Mouse (Mus musculus) heart, adult 8-10 months (tissue): ENCODE measurements around the gene Etv6. TPM values are rescaled to one million over a fixed set of nuclear protein-coding genes. Genes with fewer than 3 reads are reported as not detected.

Experiments used
- DNase-seq: peaks from one replicate; pipeline ENCODE4 v3.0.0; 2022; ENCODE audit warnings: low spot score
- total RNA-seq, 4 experiments: library from RNA; stranded (reverse); gene quantifications; 2 replicates each; pipeline ENCODE4 v1.2.4; 2022

Etv6 gene
- total RNA-seq, 4 experiments from 2014 or later, result 7.9 to 13.5 (median 11.0) TPM

- no peak for DNase-seq
Observed at GRCm38 (mm10) chr6:134248720-134249119, 213.2 kb downstream of the Etv6 start.

- no peak for DNase-seq
Observed at GRCm38 (mm10) chr6:134250764-134251163, 215.3 kb downstream of the Etv6 start.

GRCm38 (mm10) chr6:134251364-134251763 lies 215.9 kb downstream of the Etv6 start:
- DNase-seq, result no peak

- DNase-seq, result no peak
Observed at GRCm38 (mm10) chr6:134252081-134252755, 216.7 kb downstream of the Etv6 start.

- no peak for DNase-seq
Observed at GRCm38 (mm10) chr6:134256369-134256768, 220.9 kb downstream of the Etv6 start.

GRCm38 (mm10) chr6:134259913-134260312 lies 224.4 kb downstream of the Etv6 start:
- DNase-seq, result no peak

- peak; percentile 35 for DNase-seq
Observed at GRCm38 (mm10) chr6:134261904-134262303, 226.4 kb downstream of the Etv6 start.

GRCm38 (mm10) chr6:134262383-134262782 lies 226.9 kb downstream of the Etv6 start:
- no peak for DNase-seq

GRCm38 (mm10) chr6:134262911-134263607 lies 227.6 kb downstream of the Etv6 start:
- DNase-seq, result no peak

GRCm38 (mm10) chr6:134273884-134274283 lies 238.4 kb downstream of the Etv6 start:
- DNase-seq, result no peak

- no peak for DNase-seq
Observed at GRCm38 (mm10) chr6:134276954-134277353, 241.5 kb downstream of the Etv6 start.

GRCm38 (mm10) chr6:134282095-134282494 lies 246.6 kb downstream of the Etv6 start:
- DNase-seq, result no peak

- DNase-seq, result no peak
Observed at GRCm38 (mm10) chr6:134291823-134292222, 256.3 kb downstream of the Etv6 start.

GRCm38 (mm10) chr6:134292404-134292803 lies 256.9 kb downstream of the Etv6 start:
- no peak for DNase-seq

GRCm38 (mm10) chr6:134293615-134294508 lies 258.4 kb downstream of the Etv6 start:
- no peak for DNase-seq

GRCm38 (mm10) chr6:134297884-134298619 lies 262.6 kb downstream of the Etv6 start:
- DNase-seq, result no peak

- no peak for DNase-seq
Observed at GRCm38 (mm10) chr6:134301951-134302350, 266.5 kb downstream of the Etv6 start.

GRCm38 (mm10) chr6:134311346-134311745 lies 275.8 kb downstream of the Etv6 start:
- DNase-seq, result no peak

- DNase-seq, result no peak
Observed at GRCm38 (mm10) chr6:134312571-134312970, 277.1 kb downstream of the Etv6 start.

- DNase-seq, result no peak
Observed at GRCm38 (mm10) chr6:134317371-134317770, 281.9 kb downstream of the Etv6 start.
